ENCODE assay signal across 11 mouse cellular contexts in genomic region chr7:75608716-75609115, GRCm38 (mm10).
DNase-seq lines count a peak whose midpoint lies in the region; ATAC-seq and TF ChIP-seq lines count a peak whose summit lies in the region.
"Had no signal": no experiment of that assay in that cellular context is flagged by ENCODE, and none has a peak within 500 bp of the region (broad histone marks: within the 10 kb centered on the region; RNA-seq: fewer than 3 reads in every experiment).

No protein-coding gene starts in this region.

- no peak overlapping the region for H3K4me2 ChIP-seq in heart, postnatal 0 days (ENCODE audit: low read depth, low read length)
- H3K4me2 ChIP-seq: forebrain, embryonic 13.5 days had no signal

- TF ChIP-seq CTCF in heart, postnatal 0 days (IDR thresholded peaks at IDR 0.05; ENCODE audit: low read depth) = no peak

- peak; percentile 45 for DNase-seq in CD4-positive, CD25-positive, alpha-beta regulatory T cell, adult 2 months (ENCODE audit: low read depth, low spot score)
- DNase-seq in embryonic facial prominence, embryonic 10.5 days (ENCODE audit: low spot score) = peak; percentile 32
- DNase-seq in heart, postnatal 0 days (ENCODE audit: low spot score) = no peak
- DNase-seq in splenic B cell, adult 2 months (ENCODE audit: low read depth, low spot score) = peak; percentile 14
- DNase-seq in right cerebral cortex, adult 2 months (ENCODE audit: low spot score in 2 of 2) = no peak
- DNase-seq in kidney, postnatal 14 days = no peak
- DNase-seq in adrenal gland, postnatal 10 days = no peak
- DNase-seq: cerebellum, postnatal 36 days had no signal

- no peaks in the 10 kb centered on the region for H3K27me3 ChIP-seq in embryonic facial prominence, embryonic 10.5 days (replicated peaks; ENCODE audit: low read depth, poor library complexity, severe bottlenecking)
- H3K27me3 ChIP-seq in heart, postnatal 0 days (ENCODE audit: control insufficient read depth, insufficient read depth, low read length) = no peaks in the 10 kb centered on the region
- H3K27me3 ChIP-seq in splenic B cell, adult 2 months (ENCODE audit: control insufficient read depth, insufficient read depth, low read length, poor library complexity, severe bottlenecking) = no peaks in the 10 kb centered on the region
- H3K27me3 ChIP-seq: forebrain, embryonic 13.5 days; Patski had no signal

- H3K9ac ChIP-seq in heart, postnatal 0 days (replicated peaks; ENCODE audit: low read depth, low read length) = no peak overlapping the region
- H3K9ac ChIP-seq: forebrain, embryonic 13.5 days had no signal

- H3K4me1 ChIP-seq in embryonic facial prominence, embryonic 10.5 days = peaks cover 10% of the 10 kb centered on the region; the same call in 1 of the 2 replicates
- H3K4me1 ChIP-seq in heart, postnatal 0 days (ENCODE audit: control insufficient read depth, insufficient read depth) = peaks cover 40% of the 10 kb centered on the region
- H3K4me1 ChIP-seq: forebrain, embryonic 13.5 days had no signal

- H3K36me3 ChIP-seq in embryonic facial prominence, embryonic 10.5 days (replicated peaks) = peaks cover 46% of the 10 kb centered on the region
- peaks cover 29% of the 10 kb centered on the region for H3K36me3 ChIP-seq in heart, postnatal 0 days (replicated peaks; ENCODE audit: control insufficient read depth, insufficient read depth, low read length)
- H3K36me3 ChIP-seq in splenic B cell, adult 2 months (ENCODE audit: control insufficient read depth, insufficient read depth, low read length, poor library complexity, severe bottlenecking) = peaks cover 9% of the 10 kb centered on the region

- TF ChIP-seq EP300 in heart, postnatal 0 days (IDR thresholded peaks at IDR 0.05; ENCODE audit: low read depth) = no peak

- H3K9me3 ChIP-seq in embryonic facial prominence, embryonic 10.5 days = no peaks in the 10 kb centered on the region
- no peaks in the 10 kb centered on the region for H3K9me3 ChIP-seq in heart, postnatal 0 days (replicated peaks; ENCODE audit: control insufficient read depth, low read length)
- H3K9me3 ChIP-seq: forebrain, embryonic 13.5 days had no signal

- H3K4me3 ChIP-seq in embryonic facial prominence, embryonic 10.5 days = no peak overlapping the region
- no peak overlapping the region for H3K4me3 ChIP-seq in heart, postnatal 0 days (ENCODE audit: low read depth, low read length)
- H3K4me3 ChIP-seq: forebrain, embryonic 13.5 days had no signal

- 0 out of 2 replicates have a peak overlapping the region, but pooled peaks have one; percentile 30 for H3K27ac ChIP-seq in embryonic facial prominence, embryonic 10.5 days (replicated peaks)
- peak overlapping the region; percentile 79 for H3K27ac ChIP-seq in heart, postnatal 0 days (ENCODE audit: low read depth)
- H3K27ac ChIP-seq: forebrain, embryonic 13.5 days had no signal

- ATAC-seq in CD4-positive, CD25-positive, alpha-beta regulatory T cell, adult 4 months = no peak
- ATAC-seq in heart, postnatal 0 days (ENCODE audit: insufficient read depth, low read depth) = peak; percentile 56
- ATAC-seq: forebrain, embryonic 13.5 days had no signal

- 83% methylated on average over 5 of the region's 5 CpGs for WGBS in embryonic facial prominence, embryonic 10.5 days
- 21% methylated on average over 5 of the region's 5 CpGs for WGBS in heart, postnatal 0 days

Comparison
In these comparisons a context has a peak if more than half of its experiments do, and no peak if none do; other contexts are left out.
1. DNase-seq: peak in CD4-positive, CD25-positive, alpha-beta regulatory T cell, adult 2 months (single experiment), embryonic facial prominence, embryonic 10.5 days (single experiment) and splenic B cell, adult 2 months (single experiment); none in heart, postnatal 0 days (single experiment), right cerebral cortex, adult 2 months (0 of 2), kidney, postnatal 14 days (single experiment) and adrenal gland, postnatal 10 days (single experiment).